Mouse (Mus musculus) G1E (cell line): ENCODE results near the gene Lrrd1. TPM values are rescaled to one million over a fixed set of nuclear protein-coding genes. Genes with fewer than 3 reads are reported as not detected.

Experiments
- ATAC-seq: 2 replicates; pipeline ENCODE4 v1.8.0; 2016; ENCODE audit warnings: mild to moderate bottlenecking; ENCODE audit not compliant: insufficient number of reproducible peaks, poor library complexity, low FRiP score, severe bottlenecking; ENCODE audit errors: extremely low read depth
- DNase-seq: peaks from one replicate; pipeline ENCODE4 v3.0.0; 2012; ENCODE audit warnings: low spot score
- H3K27me3 ChIP-seq: 2 replicates; pipeline ENCODE4 v1.6.1; 2012; ENCODE audit warnings: mild to moderate bottlenecking, low read length, inconsistent platforms; ENCODE audit not compliant: insufficient read depth
- H3K36me3 ChIP-seq: replicated peaks from 2 replicates; pipeline ENCODE3; 2012; ENCODE audit warnings: mild to moderate bottlenecking, inconsistent platforms
- H3K4me1 ChIP-seq: 2 replicates; pipeline ENCODE4 v1.6.1; 2012; ENCODE audit warnings: low read depth, low read length, inconsistent platforms, mixed read lengths; ENCODE audit not compliant: insufficient read depth
- H3K4me3 ChIP-seq: 2 replicates; pipeline ENCODE4 v1.5.1; 2012; ENCODE audit warnings: low read depth, mild to moderate bottlenecking, inconsistent platforms, low read length, moderate library complexity, mixed read lengths
- H3K9me3 ChIP-seq: replicated peaks from 2 replicates; pipeline ENCODE4 v1.6.1; 2012; ENCODE audit warnings: inconsistent platforms
- CTCF ChIP-seq: IDR thresholded peaks from 2 replicates; pipeline ENCODE4 v1.5.1; 2012; ENCODE audit warnings: low read depth, low read length, inconsistent platforms, mixed read lengths
- GATA1 ChIP-seq: IDR thresholded peaks from 2 replicates; pipeline ENCODE4 v1.6.1; 2012; ENCODE audit warnings: borderline replicate concordance, low read length, inconsistent platforms, mixed read lengths
- GATA2 ChIP-seq: IDR thresholded peaks from 2 replicates; pipeline ENCODE4 v1.6.1; 2012; ENCODE audit warnings: low read depth, low read length, inconsistent platforms, borderline replicate concordance
- POLR2AphosphoS5 ChIP-seq: IDR thresholded peaks from 2 replicates; pipeline ENCODE4 v1.6.1; 2012; ENCODE audit warnings: low read depth, low read length, inconsistent platforms; ENCODE audit not compliant: insufficient replicate concordance
- TAL1 ChIP-seq: conservative IDR thresholded peaks from 2 replicates; pipeline ENCODE4 v1.6.1; 2012; ENCODE audit warnings: low read depth, low read length, inconsistent platforms, mixed read lengths
- polyA plus RNA-seq: library from polyadenylated mRNA; stranded (reverse); fragments of >175 nt; gene quantifications from 2 replicates; pipeline ENCODE4 v1.2.3, GENCODE M21; 2012
- total RNA-seq, 2 experiments: library from RNA; stranded (forward) in 1 of 2; stranded (reverse) in 1 of 2; fragments of 200-1000 nt in 1 of 2; fragments of >200 nt in 1 of 2; fragmentation: Nextera tagmentation in 1 of 2; gene quantifications; 2 replicates each; pipeline ENCODE4 v1.2.3; 2014 to 2017

Gene Lrrd1
- total and polyA plus RNA-seq, 3 experiments = 0.02 to 0.22 TPM; not detected in 1

GRCm38 (mm10) chr5:3802433-3803291, 42.3 kb upstream of the Lrrd1 start, which contains the start of the genes Ankib1 and Krit1:
Ankib1 (minus strand) TSS chr5:3802925.
Krit1 (plus strand) TSS chr5:3803184.
- peak within 1 kb of the TSS; percentile 97 for H3K4me3 ChIP-seq
- peak; percentile 67 for DNase-seq

GRCm38 (mm10) chr5:3803292-3804165, 41.4 kb upstream of the Lrrd1 start:
- ATAC-seq = peak; percentile 54
- no peak for DNase-seq
- Histone ChIP-seq H3K36me3 (peaks cover 11% of the 10 kb centered on the region), H3K9me3 (no peaks in the 10 kb centered on the region), H3K4me1 (peaks cover 23% of the 10 kb centered on the region), H3K27me3 (no peaks in the 10 kb centered on the region), H3K4me3 (peak overlapping the region; percentile 97)
- TF ChIP-seq POLR2AphosphoS5 = no peak
- TF ChIP-seq CTCF = no peak
- TF ChIP-seq TAL1 = no peak
- no peak for TF ChIP-seq GATA1
- no peak for TF ChIP-seq GATA2

More at GRCm38 (mm10) chr5:3802433-3803291, 42.3 kb upstream of the Lrrd1 start, which contains the start of the genes Ankib1 and Krit1:
- H3K36me3 ChIP-seq = peaks cover 11% of the 10 kb centered on the region
- H3K27me3 ChIP-seq = no peaks in the 10 kb centered on the region
- H3K9me3 ChIP-seq = no peaks in the 10 kb centered on the region
- H3K4me1 ChIP-seq = peaks cover 23% of the 10 kb centered on the region
- TF ChIP-seq CTCF (no peak), GATA1 (no peak), TAL1 (no peak), POLR2AphosphoS5 (no peak), GATA2 (no peak)
- peak; percentile 61 for ATAC-seq

- ATAC-seq = no peak
Observed at GRCm38 (mm10) chr5:3808472-3808871, 36.5 kb upstream of the Lrrd1 start.

GRCm38 (mm10) chr5:3834107-3834506, 10.9 kb upstream of the Lrrd1 start:
- ATAC-seq (peak; percentile 82), DNase-seq (no peak)
- TF ChIP-seq GATA2 = no peak
- TF ChIP-seq TAL1 = no peak
- no peak for TF ChIP-seq POLR2AphosphoS5
- no peak for TF ChIP-seq CTCF
- no peak for TF ChIP-seq GATA1
- H3K9me3 ChIP-seq = no peaks in the 10 kb centered on the region; the same call in 1 of the 2 replicates
- peaks cover 56% of the 10 kb centered on the region for H3K36me3 ChIP-seq
- H3K4me3 ChIP-seq = no peak overlapping the region
- H3K4me1 ChIP-seq = peaks cover 10% of the 10 kb centered on the region; the same call in 1 of the 2 replicates
- H3K27me3 ChIP-seq = no peaks in the 10 kb centered on the region

More at GRCm38 (mm10) chr5:3808472-3808871, 36.5 kb upstream of the Lrrd1 start:
- DNase-seq = no peak
- Histone ChIP-seq H3K4me3 (no peak overlapping the region), H3K4me1 (peaks cover 2% of the 10 kb centered on the region), H3K27me3 (no peaks in the 10 kb centered on the region), H3K36me3 (peaks cover 31% of the 10 kb centered on the region), H3K9me3 (no peaks in the 10 kb centered on the region)
- TF ChIP-seq GATA1 (no peak), TAL1 (no peak), GATA2 (no peak), POLR2AphosphoS5 (no peak), CTCF (no peak)

- Histone ChIP-seq H3K27me3 (peaks cover 7% of the 10 kb centered on the region), H3K36me3 (no peaks in the 10 kb centered on the region), H3K4me3 (no peak overlapping the region), H3K9me3 (no peaks in the 10 kb centered on the region), H3K4me1 (no peaks in the 10 kb centered on the region)
- no peak for TF ChIP-seq CTCF
- TF ChIP-seq GATA1 = no peak
- TF ChIP-seq GATA2 = no peak
- no peak for TF ChIP-seq TAL1
- no peak for TF ChIP-seq POLR2AphosphoS5
- DNase-seq = no peak
- no peak for ATAC-seq
Observed at GRCm38 (mm10) chr5:3870161-3870560, 25.2 kb downstream of the Lrrd1 start.

- peaks cover 7% of the 10 kb centered on the region for H3K27me3 ChIP-seq
- H3K9me3 ChIP-seq = no peaks in the 10 kb centered on the region
- no peaks in the 10 kb centered on the region for H3K4me1 ChIP-seq
- H3K36me3 ChIP-seq = no peaks in the 10 kb centered on the region
- TF ChIP-seq CTCF (no peak), GATA2 (no peak), GATA1 (no peak), POLR2AphosphoS5 (no peak), TAL1 (no peak)
- H3K4me3 ChIP-seq = no peak overlapping the region
- DNase-seq = no peak
- no peak for ATAC-seq
Observed at GRCm38 (mm10) chr5:3872348-3872747, 27.4 kb downstream of the Lrrd1 start.
